Mouse (Mus musculus) heart, embryonic 10.5 days (tissue): ENCODE data around the gene Pclaf. TPM values are rescaled to one million over a fixed set of nuclear protein-coding genes. Genes with fewer than 3 reads are reported as not detected.
A peak's percentile ranks its signal among the peaks of the same experiment; 100 is the strongest.

Source experiments
- DNase-seq: peaks from one replicate; pipeline ENCODE4 v3.0.0-alpha.2; 2017; ENCODE audit warnings: low spot score
- H3K27ac ChIP-seq: fragments of 300-500 bp; sonication (generic); 2 replicates; pipeline ENCODE4 v1.5.1; 2016; ENCODE audit warnings: mild to moderate bottlenecking
- H3K27me3 ChIP-seq: fragments of 300-500 bp; sonication (generic); 2 replicates; pipeline ENCODE4 v1.6.1; 2016; ENCODE audit warnings: mild to moderate bottlenecking; ENCODE audit not compliant: poor library complexity, insufficient read depth, severe bottlenecking
- H3K36me3 ChIP-seq: fragments of 300-500 bp; sonication (generic); 2 replicates; pipeline ENCODE4 v1.6.1; 2016; ENCODE audit warnings: mild to moderate bottlenecking, moderate library complexity
- H3K4me1 ChIP-seq: fragments of 300-500 bp; sonication (generic); 2 replicates; pipeline ENCODE4 v1.6.1; 2016; ENCODE audit warnings: mild to moderate bottlenecking
- H3K4me3 ChIP-seq: fragments of 300-500 bp; sonication (generic); 2 replicates; pipeline ENCODE4 v1.5.1; 2016; ENCODE audit warnings: mild to moderate bottlenecking, moderate library complexity
- H3K9me3 ChIP-seq: fragments of 300-500 bp; sonication (generic); 2 replicates; pipeline ENCODE4 v1.6.1; 2016; ENCODE audit warnings: mild to moderate bottlenecking, moderate library complexity
- WGBS: fragments of 180-500 bp; shearing (Covaris S2); methylation state at CpG from one replicate; pipeline ENCODE4 v1.1.7; 2016; 5-methylcytosine and 5-hydroxymethylcytosine counted together
- polyA plus RNA-seq: library from polyadenylated mRNA; unstranded; fragments of >200 nt; fragmentation: Nextera tagmentation; extraction: Ambion mirVana; gene quantifications from 2 replicates; pipeline ENCODE4 v1.2.1, GENCODE M21; 2016

Pclaf gene
- polyA plus RNA-seq, 1 experiment from 2014 or later, result 183 TPM

DNA sequence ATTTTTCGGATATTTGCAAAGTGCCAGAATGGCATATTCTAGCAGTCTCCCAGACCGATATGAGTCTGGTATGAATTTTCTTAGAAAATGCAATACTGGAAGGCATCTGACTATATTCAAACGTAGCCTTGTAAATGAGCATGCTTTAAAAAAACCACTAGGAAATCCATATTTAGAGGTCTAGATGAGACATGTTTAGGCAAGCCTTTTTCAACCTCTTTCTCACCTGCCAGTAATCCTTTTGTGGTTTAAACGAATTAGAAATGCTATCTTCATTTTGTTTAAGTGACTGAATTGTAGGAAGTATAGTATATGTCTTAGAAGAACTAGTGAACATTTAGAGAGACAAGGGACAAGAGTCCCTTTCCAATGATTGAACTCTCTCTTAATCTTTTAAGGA lies 19.8 kb downstream of the Pclaf start:
- Histone ChIP-seq H3K27ac (peak overlapping the region; percentile 92; the same call in 1 of the 2 replicates), H3K36me3 (peaks cover 14% of the 10 kb centered on the region), H3K9me3 (no peaks in the 10 kb centered on the region), H3K4me1 (no peaks in the 10 kb centered on the region; the same call in 1 of the 2 replicates), H3K27me3 (no peaks in the 10 kb centered on the region), H3K4me3 (peak overlapping the region; percentile 83)
- 10% methylated on average over 4 of the region's 4 CpGs for WGBS
- no peak for DNase-seq

DNA sequence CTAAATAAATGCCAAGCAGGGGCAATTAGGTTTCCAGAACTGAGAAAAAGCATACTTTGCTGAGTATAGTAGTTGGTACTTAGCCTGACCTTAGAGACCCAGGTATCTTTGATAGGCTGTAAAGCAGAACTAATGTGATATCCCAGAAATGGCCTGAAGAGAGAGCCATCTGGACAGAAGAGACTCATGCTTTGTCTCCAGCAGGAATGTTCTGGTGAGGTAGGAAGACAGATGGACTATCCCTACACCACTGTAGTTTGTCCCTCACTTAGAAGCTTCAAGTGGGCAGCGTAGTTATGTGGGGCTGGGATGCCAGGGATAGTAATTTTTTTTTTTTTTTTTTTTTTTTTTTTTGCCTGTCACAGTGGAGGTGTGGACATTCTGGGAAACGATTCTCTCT lies 23.9 kb downstream of the Pclaf start:
- DNase-seq, result no peak
- Histone ChIP-seq H3K27ac (no peak overlapping the region), H3K9me3 (no peaks in the 10 kb centered on the region), H3K27me3 (no peaks in the 10 kb centered on the region), H3K4me3 (no peak overlapping the region), H3K4me1 (peaks cover 6% of the 10 kb centered on the region; the same call in 1 of the 2 replicates), H3K36me3 (no peaks in the 10 kb centered on the region)
- WGBS, result 66% methylated on average over 2 of the region's 2 CpGs

DNA sequence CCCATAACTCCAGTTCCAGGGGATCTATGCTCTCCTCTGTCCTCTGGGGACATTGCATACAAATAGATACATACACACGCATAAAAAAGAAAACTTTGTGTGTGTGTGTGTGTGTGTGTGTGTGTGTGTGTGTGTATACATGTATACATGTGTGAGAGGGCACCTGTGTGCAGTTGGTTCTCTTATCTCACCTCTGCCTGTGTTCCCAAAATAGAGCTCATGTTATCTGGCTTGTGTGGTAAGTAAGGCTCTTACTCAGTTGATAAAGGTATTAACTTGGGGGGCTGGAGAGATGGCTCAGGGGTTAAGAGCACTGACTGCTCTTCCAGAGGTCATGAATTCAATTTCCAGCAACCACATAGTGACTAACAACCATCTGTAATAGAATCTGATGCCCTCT lies 27.0 kb downstream of the Pclaf start:
- Histone ChIP-seq H3K4me1 (peaks cover 6% of the 10 kb centered on the region; the same call in 1 of the 2 replicates), H3K27ac (no peak overlapping the region), H3K9me3 (no peaks in the 10 kb centered on the region), H3K36me3 (no peaks in the 10 kb centered on the region), H3K4me3 (no peak overlapping the region), H3K27me3 (no peaks in the 10 kb centered on the region)
- DNase-seq, result no peak
- 74% methylated on average over 1 of the region's 1 CpGs for WGBS

DNA sequence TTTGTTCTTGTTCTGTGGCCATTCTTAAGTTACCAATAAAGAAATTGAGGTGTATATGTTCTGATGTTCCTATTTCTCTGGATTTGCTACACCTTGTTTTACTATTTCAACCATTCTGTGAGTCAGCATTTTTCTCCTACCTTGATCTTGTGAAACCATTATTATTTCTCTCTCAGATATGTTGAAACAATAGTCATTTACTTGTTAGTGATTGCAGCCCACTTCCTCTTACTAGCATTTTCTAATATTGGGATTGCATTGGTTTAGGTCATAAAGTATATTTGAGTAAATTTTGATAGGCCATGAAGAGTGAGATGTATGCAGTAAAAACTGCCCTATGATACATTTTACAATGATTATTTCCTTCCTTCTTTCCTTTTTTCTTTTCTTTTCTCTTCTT lies 38.4 kb downstream of the Pclaf start:
- Histone ChIP-seq H3K4me1 (no peaks in the 10 kb centered on the region; the same call in 1 of the 2 replicates), H3K27me3 (no peaks in the 10 kb centered on the region), H3K9me3 (no peaks in the 10 kb centered on the region), H3K4me3 (no peak overlapping the region), H3K36me3 (no peaks in the 10 kb centered on the region), H3K27ac (no peak overlapping the region)
- DNase-seq, result no peak

DNA sequence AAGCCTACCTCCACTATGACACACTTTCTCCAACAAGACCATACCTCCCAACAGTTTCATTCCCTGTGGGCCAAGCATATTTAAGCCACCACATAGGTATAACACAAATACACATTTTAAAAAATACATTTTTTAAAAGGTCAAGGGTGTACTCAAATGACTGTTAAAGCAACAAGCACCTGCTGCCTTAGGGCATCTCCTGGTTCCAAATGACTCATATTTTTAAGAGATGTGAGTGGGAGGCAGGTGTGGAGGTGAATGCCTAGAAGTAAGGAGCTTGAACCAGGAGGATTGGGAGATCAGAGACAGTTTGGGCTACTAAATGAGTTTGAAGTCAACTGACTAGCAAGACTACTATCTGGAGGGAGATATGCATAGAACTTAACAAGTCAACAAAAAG lies 39.8 kb downstream of the Pclaf start:
- H3K4me1 ChIP-seq, result no peaks in the 10 kb centered on the region; the same call in 1 of the 2 replicates
- H3K9me3 ChIP-seq, result no peaks in the 10 kb centered on the region
- DNase-seq, result no peak
- H3K27ac ChIP-seq, result no peak overlapping the region
- H3K4me3 ChIP-seq, result no peak overlapping the region
- no peaks in the 10 kb centered on the region for H3K27me3 ChIP-seq
- no peaks in the 10 kb centered on the region for H3K36me3 ChIP-seq

DNA sequence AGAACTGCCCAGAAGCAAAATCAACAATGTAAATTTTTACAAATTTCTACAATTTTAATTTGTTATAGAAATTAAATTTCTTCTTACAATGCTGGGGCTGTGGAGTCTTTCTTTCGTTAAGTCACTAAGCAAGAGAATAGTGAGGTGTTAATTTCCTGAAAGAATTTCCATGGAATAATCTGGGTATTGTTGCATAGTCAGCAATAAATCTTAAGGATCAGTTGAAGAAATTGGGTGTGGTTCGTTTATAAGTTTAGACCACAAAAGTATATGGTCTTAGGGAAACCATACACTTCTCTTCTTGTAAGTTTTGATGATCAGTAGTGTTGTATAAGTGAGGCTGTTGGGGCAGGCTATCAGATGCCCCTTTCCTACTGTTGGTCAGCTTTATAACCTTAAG lies 47.5 kb downstream of the Pclaf start:
- Histone ChIP-seq H3K4me1 (no peaks in the 10 kb centered on the region), H3K4me3 (no peak overlapping the region), H3K27ac (no peak overlapping the region), H3K9me3 (no peaks in the 10 kb centered on the region), H3K36me3 (no peaks in the 10 kb centered on the region), H3K27me3 (no peaks in the 10 kb centered on the region)
- WGBS, result 86% methylated on average over 2 of the region's 2 CpGs
- DNase-seq, result no peak

DNA sequence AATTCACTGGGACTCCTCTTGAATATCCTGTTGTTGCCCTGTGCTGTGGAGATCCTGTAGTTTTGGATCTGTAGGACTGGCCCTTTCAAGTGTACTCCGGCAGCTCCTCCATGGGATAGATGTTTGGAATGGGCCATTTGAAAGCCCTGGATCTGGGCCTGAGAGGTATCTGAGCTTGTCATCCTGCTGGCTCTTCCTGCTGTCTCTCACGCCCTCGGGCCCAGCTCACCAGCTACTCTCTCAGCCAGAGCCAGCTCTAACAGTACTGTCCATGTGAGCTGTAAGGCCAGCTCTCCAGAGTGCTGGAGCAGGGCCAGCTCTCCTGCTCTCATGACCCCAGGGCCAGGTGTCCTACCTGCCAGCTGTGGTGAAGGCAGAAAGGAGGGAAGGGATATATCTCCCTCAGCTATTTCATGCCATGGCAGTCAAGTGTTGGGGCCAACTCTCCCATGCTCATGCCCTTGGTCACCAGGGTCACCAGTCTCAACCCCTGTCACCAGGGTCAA lies 61.1 kb downstream of the Pclaf start:
- H3K27ac ChIP-seq, result no peak overlapping the region; the same call in 1 of the 2 replicates
- H3K4me3 ChIP-seq, result no peak overlapping the region
- no peak for DNase-seq
- no peaks in the 10 kb centered on the region for H3K4me1 ChIP-seq
- WGBS, result 89% methylated on average over 3 of the region's 3 CpGs
- H3K36me3 ChIP-seq, result peaks cover 17% of the 10 kb centered on the region
- H3K9me3 ChIP-seq, result no peaks in the 10 kb centered on the region
- no peaks in the 10 kb centered on the region for H3K27me3 ChIP-seq

Other genes with a start within 250 kb of the Pclaf start
- gene Oaz2, start 222.2 kb upstream of the Pclaf start, polyA plus RNA-seq, result 268 and 288 TPM in 2 replicates
- 5.8 and 7.7 TPM in 2 replicates for gene Zfp609, start 62.7 kb upstream of the Pclaf start, polyA plus RNA-seq
- gene Trip4, start 18.6 kb downstream of the Pclaf start, polyA plus RNA-seq, result 27.9 and 29.0 TPM in 2 replicates
- 14.2 and 14.9 TPM in 2 replicates for gene Csnk1g1, start 18.7 kb downstream of the Pclaf start, polyA plus RNA-seq
- 448 and 551 TPM in 2 replicates for gene Ppib, start 170.0 kb downstream of the Pclaf start, polyA plus RNA-seq
- 2.1 and 3.1 TPM in 2 replicates for gene Snx22, start 179.5 kb downstream of the Pclaf start, polyA plus RNA-seq
- gene Snx1, start 236.3 kb downstream of the Pclaf start, polyA plus RNA-seq, result 81.9 and 101 TPM in 2 replicates
- gene Ciao2a, start 236.4 kb downstream of the Pclaf start, polyA plus RNA-seq, result 174 TPM in 2 replicates